Mouse (Mus musculus): ENCODE measurements around the gene Fam206a.

The Fam206a gene

DNA sequence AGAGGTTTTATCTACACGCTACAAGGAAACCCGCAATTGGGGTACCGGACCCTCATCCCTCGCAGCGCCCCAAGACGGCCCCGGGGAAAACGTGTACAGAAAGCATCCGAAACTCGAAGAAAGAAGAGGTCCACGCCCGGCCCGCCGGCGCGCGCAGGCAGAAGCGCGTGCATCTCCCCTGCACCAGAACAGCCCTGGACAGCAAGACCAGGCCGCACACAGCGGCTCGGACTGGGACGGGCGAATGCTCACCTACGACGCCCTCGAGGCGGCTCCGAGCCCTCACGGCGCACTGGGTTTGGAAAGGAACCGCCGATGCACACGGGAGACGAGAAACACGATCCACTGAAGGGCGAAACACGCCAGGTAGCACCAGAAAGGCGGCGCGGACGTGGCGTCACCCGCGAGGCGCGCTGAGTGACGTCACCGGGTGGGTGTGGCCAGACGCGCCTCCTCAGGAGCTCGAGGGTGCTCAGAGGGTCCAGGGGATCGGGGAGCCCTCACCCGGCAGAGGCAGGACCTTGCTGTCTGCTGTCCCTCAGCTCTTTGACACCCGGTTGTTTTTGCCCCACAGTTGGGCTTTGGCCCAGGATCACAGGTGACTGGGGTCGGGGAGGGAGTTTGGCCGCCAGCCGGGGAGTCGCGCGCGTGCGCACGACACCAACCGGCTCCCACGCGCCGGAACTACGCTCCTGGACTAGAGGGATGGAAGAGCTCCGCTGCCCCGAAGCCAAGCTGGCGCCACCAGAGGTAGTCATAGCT lies at the start of gene Fam206a, which contains the start of gene Elp1:
TSS of gene Fam206a (plus strand) at position 439 of the 762 bp plus-strand sequence.
TSS of gene Elp1 (minus strand) at position 425 of the 762 bp plus-strand sequence.
- DNase-seq (ENCODE audit: low read depth, low spot score): peak; percentile 79

DNA sequence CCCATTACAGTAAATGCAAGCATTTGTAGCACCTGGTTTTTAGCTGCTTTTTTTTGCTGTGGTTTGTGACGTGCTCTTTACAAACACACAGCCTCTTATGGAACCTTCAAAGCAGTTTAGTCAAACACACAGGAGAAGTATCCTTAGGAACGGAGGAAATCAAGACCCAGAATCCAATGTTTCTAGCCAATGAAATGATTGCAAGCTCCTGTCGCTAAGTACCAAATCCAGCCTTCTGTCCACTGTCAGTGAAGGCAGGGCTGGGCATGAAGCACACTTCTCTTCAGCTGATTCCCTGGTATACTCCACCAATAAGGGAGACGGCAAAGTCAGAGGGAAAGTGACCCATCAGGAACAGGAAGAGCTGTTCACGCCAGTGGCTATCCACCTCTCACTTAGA lies 46.1 kb upstream of the Fam206a start:
- no peak for DNase-seq (ENCODE audit: low read depth, low spot score)

DNA sequence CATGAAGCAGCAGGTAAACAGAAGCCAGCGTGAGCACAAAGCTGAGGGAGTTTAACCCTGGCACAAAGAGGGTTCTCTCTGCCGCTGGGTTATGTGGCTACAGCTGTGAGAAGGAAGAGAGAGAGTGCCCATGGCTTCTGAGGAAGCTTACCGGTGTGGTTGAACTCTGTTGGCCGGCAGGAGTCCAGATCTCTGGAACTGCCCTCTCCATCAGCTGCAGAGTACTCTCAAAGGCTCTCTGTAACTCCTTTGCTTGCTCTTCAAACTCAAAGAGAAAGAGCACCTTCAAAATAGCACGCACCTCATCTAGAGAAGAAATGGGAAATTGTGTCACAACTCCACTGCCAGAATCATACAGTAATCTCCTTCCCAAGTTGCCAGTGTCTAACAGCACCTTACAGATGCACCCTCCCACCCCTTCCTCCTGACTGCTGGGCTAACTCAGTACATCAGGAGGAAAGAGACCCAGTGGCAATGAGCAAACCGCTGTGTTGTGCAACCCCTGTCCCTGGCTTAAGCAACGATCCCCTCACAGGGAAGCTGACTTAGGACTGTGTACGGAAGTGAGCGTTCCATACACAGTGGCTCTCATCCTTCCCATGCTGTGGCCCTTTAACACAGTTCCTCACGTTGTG lies 45.1 kb upstream of the Fam206a start:
- DNase-seq (ENCODE audit: low read depth, low spot score): no peak

DNA sequence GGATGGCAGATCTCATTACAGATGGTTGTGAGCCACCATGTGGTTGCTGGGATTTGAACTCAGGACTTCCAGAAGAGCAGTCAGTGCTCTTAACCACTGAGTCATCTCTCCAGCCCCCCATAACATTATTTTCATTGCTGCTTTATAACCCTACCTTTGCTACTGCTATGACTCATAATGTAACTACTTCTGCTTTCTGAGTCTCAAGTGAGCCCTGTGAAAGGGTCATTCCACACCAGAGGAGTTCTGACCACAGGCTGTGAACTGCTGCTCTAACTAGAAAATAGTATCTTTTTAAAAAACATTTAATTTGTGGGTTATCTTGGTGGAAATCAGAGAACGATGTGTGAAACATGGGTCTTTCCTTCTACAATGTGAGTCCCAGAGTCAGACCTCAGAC lies 44.5 kb upstream of the Fam206a start:
- DNase-seq (ENCODE audit: low read depth, low spot score): no peak

DNA sequence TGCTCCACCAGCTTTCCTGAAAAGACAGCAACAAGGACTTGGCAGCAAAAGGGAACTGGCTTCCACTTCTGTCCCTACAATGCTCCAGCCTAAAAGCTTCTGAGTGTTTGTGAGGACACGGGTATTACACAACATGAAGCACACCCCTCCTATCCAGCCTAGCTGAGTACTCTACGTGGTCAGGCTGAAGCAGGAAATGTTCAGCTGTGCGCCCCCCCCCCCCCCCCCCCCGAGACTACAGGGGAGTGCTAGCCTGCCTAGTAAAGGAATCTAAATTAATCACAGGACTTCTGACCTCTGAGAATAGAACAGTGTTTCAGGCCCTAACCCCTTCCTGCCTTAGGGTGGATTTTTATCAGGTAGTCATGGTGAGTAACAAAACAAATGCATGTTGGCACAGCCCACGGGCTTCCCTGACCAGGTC lies 34.3 kb upstream of the Fam206a start:
- DNase-seq (ENCODE audit: low read depth, low spot score): no peak

DNA sequence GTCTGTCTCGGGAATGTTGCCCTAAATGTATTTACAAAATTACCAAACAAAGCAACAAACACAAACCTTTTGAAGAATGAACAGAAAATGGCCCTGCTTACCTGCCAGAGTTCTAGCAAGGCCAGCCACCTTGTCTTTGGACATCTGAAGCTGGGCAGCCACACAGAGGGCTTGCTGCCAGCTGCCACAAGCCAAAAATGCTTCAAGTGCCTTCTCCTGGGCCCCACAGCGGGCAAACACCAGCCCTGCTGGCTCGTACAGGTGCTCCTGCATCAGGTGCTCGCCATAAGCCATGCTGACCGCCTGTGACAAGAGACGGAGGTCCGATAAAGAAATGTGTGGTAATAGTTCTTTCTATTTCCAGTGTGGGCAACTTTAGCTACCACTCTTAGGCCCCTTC lies 33.2 kb upstream of the Fam206a start:
- DNase-seq (ENCODE audit: low read depth, low spot score): no peak

DNA sequence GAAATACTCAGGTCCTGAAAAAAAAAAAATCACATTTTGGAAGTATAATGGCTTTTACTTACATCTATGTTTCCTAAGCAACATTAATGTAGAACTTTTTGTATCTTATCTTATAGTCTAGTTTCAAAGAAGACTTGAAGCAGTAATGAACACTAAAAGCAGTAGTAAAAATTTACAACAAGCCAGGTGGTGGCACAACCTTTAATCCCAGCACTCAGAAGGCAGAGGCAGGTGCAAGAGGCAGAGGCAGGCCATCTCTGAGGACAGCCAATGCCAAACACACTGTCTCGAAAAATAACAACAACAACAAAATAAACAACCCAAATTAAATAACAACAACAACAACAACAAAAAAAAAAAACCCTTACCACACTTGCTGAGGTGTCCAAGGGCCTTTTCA lies 31.1 kb upstream of the Fam206a start:
- no peak for DNase-seq (ENCODE audit: low read depth, low spot score)

DNA sequence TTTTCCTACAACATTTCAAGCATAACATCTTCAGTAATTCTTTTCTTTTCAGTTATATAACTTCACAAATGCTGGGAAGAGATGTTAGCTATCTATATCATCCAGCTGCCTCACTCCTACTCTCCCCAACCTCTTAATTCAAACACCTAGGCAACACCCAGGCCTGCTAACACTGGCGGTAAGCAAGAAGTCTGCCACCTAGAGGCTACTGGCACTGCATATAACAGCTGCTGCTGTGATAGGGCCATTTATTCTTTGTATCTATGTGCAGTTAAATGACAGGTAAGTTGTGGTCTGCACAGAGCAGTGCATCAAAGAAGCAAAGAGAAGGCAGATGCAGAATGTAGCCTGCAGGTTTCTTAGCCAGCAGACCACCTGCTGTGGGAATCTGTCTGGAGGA lies 10.8 kb upstream of the Fam206a start:
- DNase-seq (ENCODE audit: low read depth, low spot score): peak; percentile 38

DNA sequence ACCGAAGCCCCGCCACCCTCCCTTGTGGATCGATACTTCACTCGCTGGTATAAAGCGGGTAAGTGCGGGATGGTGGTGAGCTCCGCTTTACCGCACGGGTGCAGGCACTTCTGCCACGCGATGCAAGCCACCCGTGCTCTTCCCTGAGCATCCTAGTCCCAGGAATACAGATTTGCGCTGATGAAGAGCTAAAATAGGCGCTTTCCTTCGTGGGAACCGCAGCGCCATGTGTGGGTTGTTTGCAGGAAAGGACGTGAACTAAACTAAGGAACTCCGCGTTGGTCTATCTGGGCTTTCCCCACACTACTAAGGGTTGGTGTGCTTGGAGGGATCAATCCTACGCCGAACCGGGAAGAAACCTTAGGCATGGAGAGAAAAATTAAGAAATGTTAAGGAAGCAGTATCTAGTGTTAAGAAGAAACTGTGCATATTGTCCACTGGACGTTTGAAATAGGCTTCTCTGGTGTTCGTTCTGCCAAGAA lies 565 bp downstream of the Fam206a start:
- DNase-seq (ENCODE audit: low read depth, low spot score): no peak

DNA sequence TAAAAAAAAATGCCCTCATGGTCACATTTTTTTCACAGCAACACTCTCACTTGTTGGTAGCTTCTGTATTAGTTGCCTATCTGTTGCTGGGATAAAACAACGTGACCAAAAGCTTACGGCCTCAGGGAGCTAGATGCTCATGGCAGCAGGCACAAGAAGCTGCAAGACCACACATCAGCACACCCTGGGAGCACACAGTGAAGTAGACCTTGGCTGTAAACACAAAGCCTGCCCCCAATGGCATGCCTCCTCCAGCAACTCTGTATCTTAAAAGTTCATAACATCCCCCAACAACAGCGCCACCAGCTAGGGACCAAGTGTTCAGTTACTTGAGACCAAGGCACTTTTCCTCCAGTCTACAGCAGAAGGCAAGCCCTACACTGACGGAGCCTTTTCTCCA lies 6.9 kb downstream of the Fam206a start:
- no peak for DNase-seq (ENCODE audit: low read depth, low spot score)

DNA sequence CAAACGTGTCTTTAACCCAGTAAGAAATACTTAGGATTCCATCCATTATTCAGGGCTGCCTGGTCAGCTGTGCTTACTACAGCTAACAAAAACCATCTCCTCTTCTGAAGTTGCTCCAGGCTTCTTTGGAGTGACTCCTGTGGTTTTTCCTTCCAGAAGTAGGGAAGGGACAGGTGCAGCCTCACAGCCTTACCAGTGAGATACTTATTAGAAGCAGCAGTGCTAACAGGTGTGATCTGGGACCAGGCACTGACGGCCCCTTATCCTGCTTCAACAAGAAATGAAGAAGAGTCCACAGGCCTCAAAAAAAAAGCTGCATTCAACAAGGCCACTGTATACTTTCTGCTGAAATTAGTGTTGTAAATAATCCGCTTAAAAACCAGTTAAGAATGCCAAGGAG lies 9.5 kb downstream of the Fam206a start:
- DNase-seq (ENCODE audit: low read depth, low spot score): no peak

DNA sequence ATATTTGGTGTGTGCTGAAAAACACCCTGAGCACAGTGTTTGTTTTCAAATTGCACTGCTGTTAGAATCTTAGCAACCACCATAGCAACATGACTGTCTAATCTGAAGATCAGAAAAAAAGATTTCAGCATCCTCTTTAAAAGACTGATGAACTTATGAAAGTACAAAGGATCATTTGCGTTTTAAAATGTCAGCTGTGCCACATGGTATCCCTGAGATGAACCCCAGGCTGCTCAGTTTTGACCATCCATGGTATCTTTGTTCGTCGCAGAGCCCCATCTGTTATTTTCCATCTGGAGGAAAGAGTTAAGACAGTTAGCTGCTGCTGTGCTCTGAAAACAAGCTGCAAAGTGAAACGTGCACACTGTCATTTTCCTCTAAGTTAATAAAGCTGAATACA lies 10.0 kb downstream of the Fam206a start:
- DNase-seq (ENCODE audit: low read depth, low spot score): no peak

DNA sequence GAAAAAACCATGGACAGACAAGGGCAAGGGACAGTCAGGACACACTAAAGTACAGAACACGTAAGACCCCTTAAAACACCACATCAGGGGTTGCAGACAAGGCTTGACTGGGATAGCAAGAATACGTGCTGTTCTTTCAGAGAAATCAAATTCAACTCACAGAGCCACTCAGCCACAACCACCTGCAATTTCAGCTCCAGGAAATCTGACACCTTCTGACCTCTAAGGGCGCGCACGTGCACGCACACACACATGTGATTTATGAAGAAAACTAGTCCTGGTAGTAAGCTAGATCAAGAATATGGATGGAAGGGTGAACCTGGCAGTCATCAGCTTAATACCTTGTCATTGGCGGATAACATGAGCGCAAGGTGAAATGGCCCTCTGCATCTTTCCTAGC lies 13.0 kb downstream of the Fam206a start:
- no peak for DNase-seq (ENCODE audit: low read depth, low spot score)

DNA sequence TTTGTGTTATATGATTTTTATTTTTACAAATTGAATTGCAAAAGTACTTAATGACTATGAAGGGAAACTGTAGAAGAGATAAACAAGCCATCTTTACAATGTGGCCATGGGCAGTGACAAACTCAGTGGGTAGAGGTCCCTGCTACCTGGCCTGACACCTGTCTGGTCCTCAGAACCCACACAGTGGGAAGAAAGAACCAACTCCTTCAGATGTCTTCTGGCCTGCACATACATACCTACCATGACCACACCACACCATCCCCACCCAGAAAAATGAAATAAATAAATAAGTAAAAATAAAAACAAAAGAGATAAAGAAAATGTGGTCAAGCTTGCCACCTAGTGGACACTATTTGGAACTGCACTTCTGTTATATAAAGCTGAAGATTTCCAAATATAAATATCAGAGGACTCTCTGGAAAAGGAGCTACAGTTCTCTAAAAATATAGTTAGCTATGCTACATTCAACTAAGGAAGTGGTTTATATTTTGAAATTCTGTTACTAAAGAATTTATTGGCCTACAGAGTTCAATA lies 17.9 kb downstream of the Fam206a start:
- DNase-seq (ENCODE audit: low read depth, low spot score): peak; percentile 72

DNA sequence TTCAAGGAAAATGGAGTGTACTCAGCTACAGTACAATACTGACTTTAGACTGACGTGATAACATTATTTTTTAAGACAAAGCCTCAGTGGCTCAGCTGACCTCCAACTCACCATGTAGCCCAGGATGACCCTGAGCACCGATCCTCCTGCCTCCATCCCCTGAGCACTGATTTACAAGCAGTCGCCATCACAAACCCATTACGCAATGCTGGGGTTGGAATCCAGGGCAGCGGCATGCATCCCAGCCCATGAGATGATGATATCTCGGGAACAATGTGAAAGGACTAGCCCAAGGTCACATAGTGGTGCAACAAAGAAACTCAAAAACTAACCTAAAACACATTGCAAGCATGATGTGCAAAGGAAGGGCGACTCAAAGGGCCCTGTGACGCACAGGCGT lies 22.1 kb downstream of the Fam206a start:
- DNase-seq (ENCODE audit: low read depth, low spot score): no peak

DNA sequence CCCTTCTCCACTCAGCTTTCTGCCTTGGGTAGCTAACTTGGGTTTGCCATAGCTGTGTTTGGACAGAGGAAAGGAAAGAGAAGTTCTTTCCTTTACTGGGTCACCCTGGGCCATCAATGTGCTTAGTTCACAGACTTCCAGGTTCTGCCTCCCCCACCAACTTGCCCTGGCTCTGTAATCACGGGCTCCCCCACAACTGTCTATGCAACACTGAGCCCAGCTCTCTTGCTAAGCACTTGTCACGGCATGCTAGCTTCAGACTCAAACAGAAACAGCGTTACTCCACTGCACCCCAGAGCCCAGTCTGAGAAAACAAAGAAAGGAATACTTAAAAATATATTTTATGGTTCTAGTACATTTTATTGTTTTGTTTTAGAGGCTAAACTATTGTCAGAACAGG lies 26.8 kb downstream of the Fam206a start:
- no peak for DNase-seq (ENCODE audit: low read depth, low spot score)

DNA sequence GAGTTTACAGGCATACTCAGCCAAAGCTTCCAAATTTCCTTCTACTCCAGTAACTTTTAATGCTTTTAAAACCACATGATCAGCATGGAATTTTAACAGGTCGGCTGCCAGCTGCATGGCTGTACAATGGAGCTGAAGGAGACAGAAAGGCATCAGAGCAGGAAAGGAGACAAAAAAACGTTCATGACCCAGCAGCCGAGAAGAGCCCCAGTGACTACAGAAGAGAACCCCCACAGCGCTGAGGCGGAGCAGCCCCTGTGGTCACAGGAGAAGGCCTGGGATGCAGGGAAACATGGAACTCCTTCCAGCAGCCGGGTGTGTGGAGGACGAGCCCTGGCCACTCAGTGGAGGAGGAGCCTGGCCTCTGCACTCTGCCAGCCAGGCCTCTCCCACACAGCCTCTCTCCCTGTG lies 27.4 kb downstream of the Fam206a start:
- no peak for DNase-seq (ENCODE audit: low read depth, low spot score)

DNA sequence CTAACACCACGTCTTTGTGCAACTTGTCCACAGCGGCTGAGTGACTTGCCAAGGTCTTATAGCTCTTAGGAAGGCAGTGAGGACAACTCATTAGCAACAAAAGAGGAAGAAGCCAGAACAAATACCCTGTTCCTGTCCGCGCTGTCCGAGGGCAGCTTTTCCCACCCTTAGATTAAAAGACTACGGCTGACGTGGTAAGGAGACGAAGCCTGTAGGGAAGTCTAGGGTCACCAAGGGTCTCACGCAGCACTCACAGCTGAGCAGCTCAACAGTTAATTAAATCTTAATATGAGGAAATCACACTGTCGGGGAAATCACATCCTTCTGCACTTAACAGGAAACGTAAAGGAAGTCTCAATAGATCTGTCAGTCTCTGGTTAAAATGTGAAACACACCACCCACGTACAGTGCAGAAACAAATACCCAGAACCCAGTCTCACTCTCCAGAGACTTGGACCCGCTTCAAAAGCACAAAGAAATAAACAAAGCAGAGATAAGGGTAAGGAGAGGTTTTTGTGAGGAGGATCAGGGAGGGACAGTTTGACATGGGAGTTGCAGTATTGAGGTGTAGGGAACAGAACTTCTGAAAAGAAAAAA lies 29.0 kb downstream of the Fam206a start:
- DNase-seq (ENCODE audit: low read depth, low spot score): no peak

DNA sequence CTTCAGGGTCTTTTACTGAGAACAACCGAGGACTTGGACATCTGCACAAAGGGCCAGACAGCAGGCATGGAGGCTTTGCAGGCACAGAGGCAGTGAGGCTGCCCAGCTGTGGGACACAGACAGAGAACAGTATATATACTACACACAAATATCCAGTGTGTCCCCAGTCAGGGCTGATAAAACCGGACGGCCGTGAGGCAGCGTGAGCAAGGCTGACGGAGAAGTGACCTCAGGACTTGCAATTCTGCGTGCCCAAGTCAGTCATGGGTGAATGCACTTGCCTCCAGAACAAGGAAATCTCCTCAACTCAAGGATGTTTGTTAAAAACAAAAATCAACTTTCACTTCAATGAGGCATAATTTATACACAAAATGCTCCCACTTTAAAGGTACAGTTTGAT lies 29.9 kb downstream of the Fam206a start:
- no peak for DNase-seq (ENCODE audit: low read depth, low spot score)

DNA sequence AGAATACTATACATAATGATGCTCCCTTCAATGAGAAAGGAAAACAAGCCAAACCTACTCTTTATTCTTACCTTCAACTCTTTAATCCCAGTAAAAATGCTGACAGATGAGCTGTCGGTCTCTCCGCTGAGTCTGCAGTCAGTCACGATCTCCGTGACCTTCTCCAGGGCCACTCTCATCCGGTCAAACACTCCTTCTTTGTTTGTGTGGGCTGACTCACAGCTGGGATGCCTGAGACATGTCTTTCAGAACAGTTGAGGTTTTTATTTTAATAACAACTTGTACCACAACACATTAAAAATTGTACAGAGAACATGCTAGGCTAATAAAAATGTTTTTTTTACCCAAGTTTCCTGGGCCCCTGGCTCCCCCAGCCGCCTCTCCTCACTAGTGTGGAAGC lies 35.5 kb downstream of the Fam206a start:
- peak; percentile 66 for DNase-seq (ENCODE audit: low read depth, low spot score)

DNA sequence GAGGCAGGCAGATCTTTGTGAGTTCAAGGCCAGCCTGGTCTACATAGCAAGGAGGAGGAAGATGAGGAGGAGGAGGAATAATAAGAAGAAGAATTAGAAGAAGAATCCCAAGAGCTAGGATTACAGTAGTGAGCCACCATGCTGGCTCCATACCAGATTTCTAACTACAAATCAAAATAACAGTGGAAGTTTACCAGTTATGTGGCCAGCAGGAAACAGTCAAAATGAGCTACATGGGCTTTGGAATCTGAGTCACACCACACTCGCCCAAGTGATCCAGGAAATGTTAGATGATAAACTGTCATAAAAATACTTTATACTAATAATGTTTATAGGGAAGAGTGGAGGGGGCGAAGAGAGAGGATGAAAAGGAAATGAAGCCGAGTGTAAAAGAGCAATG lies 38.2 kb downstream of the Fam206a start:
- peak; percentile 72 for DNase-seq (ENCODE audit: low read depth, low spot score)

DNA sequence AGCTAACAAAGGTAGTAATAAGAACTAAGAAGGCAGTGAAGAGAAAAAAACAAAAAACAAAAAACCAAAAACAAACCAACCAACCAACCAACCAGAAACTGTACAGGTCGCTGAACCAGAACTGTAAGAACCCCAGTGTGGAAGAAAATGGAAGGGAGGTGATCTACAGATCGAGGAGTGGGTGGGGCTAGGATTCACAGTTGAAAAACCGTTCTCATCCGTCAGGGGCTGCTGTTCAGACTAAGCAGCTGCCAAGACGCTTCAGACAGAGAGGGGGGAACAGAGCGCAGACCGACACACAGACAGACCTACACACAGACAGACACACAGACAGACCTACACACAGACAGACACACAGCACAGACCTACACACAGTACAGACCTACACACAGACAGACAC lies 40.4 kb downstream of the Fam206a start:
- no peak for DNase-seq (ENCODE audit: low read depth, low spot score)

DNA sequence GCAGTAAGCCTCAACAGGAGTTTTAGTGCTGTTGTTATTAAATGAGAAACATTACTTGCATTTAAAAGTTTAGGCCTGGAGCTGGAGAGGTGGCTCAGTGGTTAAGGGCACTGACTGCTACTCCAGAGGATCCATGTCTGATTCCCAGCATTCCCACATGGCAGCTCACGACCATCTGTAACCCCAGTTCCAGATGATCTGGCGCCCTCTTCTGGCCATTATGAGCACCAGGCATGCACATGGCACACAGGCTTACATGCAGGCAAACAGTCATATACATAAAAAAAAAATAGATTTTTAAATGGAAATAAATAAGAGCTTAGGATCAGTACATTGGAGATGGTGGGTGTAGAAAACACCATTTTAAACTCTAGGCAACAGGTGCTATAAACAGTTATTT lies 41.8 kb downstream of the Fam206a start:
- DNase-seq (ENCODE audit: low read depth, low spot score): no peak

All from 3T3-L1 (cell line).